Mouse (Mus musculus) left cerebral cortex, adult 18-20 months (tissue): ENCODE results near the gene Apoa1. TPM values are rescaled to one million over a fixed set of nuclear protein-coding genes. Genes with fewer than 3 reads are reported as not detected.

Experiments
- DNase-seq, 2 experiments: peaks; one replicate each; pipeline ENCODE4 v3.0.0; 2021 to 2022; ENCODE audit warnings: low spot score in 2 of 2, mixed read lengths in 1 of 2
- total RNA-seq, 2 experiments: library from RNA; stranded (reverse); gene quantifications; 2 replicates each; pipeline ENCODE4 v1.2.3; 2021

Gene Apoa1
- total RNA-seq, 2 experiments from 2014 or later, result not detected

GRCm38 (mm10) chr9:46215338-46216322, 12.8 kb upstream of the Apoa1 start:
- peak; percentile 33 to 48 for DNase-seq

GRCm38 (mm10) chr9:46216744-46217470, 11.5 kb upstream of the Apoa1 start:
- DNase-seq, result no peak

GRCm38 (mm10) chr9:46218176-46218575, 10.2 kb upstream of the Apoa1 start:
- DNase-seq, result no peak

- no peak for DNase-seq
Measured at GRCm38 (mm10) chr9:46223090-46223489, 5.3 kb upstream of the Apoa1 start.

GRCm38 (mm10) chr9:46224101-46224500, 4.3 kb upstream of the Apoa1 start:
- DNase-seq, result no peak

- DNase-seq, result no peak
Measured at GRCm38 (mm10) chr9:46224945-46225660, 3.3 kb upstream of the Apoa1 start.

- no peak for DNase-seq
Measured at GRCm38 (mm10) chr9:46227064-46227614, 1.2 kb upstream of the Apoa1 start.

DNA sequence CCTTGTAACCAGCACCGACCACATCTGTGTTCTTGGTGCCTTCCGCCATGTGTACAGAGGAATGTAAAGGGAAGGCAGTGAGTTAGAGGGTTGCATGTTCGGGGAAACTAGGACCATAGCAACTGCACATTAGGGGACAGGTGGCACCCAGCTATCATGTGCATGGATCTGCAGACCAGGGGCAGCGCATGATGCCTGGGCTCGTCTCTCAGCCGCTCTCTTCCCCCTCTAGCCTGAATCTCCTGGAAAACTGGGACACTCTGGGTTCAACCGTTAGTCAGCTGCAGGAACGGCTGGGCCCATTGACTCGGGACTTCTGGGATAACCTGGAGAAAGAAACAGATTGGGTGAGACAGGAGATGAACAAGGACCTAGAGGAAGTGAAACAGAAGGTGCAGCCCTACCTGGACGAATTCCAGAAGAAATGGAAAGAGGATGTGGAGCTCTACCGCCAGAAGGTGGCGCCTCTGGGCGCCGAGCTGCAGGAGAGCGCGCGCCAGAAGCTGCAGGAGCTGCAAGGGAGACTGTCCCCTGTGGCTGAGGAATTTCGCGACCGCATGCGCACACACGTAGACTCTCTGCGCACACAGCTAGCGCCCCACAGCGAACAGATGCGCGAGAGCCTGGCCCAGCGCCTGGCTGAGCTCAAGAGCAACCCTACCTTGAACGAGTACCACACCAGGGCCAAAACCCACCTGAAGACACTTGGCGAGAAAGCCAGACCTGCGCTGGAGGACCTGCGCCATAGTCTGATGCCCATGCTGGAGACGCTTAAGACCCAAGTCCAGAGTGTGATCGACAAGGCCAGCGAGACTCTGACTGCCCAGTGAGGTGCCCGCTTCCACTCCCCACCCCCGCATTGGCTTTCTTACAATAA, 1.4 kb downstream of the Apoa1 start:
- DNase-seq, result peak; percentile 87 to 93

- no peak for DNase-seq
Measured at GRCm38 (mm10) chr9:46230450-46230975, 2.1 kb downstream of the Apoa1 start.

DNA sequence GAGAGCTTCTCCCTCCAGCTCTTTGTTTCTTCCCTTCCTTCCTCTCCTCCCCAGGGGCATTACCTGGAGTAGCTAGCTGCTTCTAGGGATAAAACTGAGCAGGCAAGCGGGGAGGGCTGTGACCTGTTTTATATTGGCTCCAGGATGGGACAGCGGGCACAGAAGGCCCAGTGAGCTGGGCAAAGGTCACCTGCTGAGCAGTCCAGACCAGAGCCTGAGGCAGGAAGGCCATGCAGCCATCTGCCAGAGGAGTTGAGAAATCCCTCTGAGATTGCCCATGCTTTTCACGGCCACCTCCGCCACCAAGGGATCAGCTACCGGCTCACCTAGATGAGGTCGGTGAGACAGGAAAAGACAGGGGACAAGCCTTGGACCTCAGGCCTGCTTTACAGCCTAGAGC, 6.8 kb downstream of the Apoa1 start:
- no peak for DNase-seq

GRCm38 (mm10) chr9:46235596-46235648, 7.0 kb downstream of the Apoa1 start, which contains the start of gene Apoc3:
Apoc3 (minus strand) TSS chr9:46235636.
- DNase-seq, result no peak

DNA sequence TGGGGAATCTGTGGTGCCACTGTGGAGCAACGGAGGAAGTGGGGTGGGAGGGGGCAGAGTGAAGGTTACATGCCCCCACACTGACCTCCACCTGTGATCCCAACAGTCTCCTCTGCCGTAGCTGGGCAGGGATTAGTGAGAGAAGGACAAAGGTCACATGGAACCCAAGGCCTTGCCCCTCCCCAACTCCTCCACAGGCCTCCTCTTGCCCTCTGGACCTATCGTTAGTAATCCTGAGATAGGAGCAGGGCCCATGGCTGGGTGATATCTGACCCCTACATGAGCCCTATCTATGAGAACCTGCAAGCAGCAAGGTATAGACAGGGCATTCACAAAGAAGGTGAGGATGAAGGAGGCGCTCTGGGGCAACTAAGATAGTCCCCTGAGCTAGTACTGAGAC, 7.3 kb downstream of the Apoa1 start:
- DNase-seq, result no peak

DNA sequence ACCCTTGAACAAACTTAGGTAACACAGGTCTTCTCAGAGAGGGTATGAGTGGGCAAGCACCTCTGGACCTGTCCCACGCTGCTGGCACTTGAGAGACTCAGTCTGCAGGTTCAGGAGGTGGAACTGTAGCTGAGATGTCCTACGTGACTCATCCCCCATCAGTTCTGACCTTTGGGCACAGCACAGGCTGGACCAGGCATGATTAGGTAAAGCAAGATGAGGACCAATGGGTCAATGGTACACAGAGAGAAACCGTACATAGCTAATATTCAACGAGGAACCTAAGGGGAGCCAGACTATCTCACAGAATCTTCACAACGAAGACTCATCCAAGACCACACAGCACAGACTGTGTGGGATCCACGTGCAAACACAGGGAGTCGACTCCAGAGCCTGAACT, 10.5 kb downstream of the Apoa1 start:
- no peak for DNase-seq

DNA sequence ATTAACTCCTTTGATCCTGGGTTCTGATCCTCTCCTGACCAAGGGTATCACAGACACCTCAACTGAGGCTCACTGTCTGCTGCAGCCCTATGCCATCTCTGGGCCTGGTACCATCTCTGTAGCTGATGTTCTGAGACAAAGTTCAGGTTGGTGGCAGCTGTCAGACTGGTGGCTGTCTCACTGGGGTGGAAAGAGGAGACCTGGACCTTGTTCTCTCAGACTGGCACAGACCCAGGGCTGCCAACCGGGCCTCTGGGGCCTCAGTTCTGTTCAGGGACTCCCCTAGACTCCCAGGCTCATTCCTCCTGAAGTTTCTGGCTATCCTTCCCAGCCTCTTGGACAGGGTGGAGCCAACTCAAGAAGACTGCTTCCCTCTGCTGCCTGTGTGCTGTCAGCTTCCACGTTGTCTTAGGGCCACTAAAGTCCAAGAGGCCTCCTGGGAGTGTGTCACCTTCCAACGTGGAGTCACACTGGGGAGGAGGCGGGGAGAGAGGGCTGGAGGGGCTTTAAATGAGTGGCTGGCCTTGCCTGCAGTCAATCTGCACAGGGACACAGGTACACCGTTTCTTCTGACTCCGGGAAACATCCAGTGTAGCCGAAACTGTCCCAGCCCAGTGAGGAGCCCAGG, 12.3 kb downstream of the Apoa1 start, which contains the start of gene Apoa4:
Gene Apoa4 (plus strand): TSS at position 171 of the 628 bp plus-strand sequence.
- no peak for DNase-seq

- DNase-seq, result no peak
Measured at GRCm38 (mm10) chr9:46241818-46242217, 13.4 kb downstream of the Apoa1 start.

DNA sequence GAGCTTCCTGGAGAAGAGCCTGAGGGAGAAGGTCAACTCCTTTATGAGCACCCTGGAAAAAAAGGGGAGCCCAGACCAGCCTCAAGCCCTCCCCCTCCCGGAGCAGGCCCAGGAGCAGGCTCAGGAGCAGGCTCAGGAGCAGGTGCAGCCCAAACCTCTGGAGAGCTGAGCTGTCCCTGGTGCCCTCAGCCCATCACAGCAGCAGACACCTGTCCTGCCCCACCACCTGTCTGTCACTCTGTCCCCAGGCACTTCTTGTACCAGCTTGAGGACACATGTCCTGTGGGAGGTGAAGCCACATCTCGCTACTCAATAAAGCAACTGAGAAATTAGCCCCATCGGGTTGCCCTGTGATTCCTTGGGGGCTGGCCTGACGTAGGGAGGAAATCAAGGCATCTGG, 14.7 kb downstream of the Apoa1 start:
- DNase-seq, result no peak

- no peak for DNase-seq
Measured at GRCm38 (mm10) chr9:46243584-46243983, 15.2 kb downstream of the Apoa1 start.

DNA sequence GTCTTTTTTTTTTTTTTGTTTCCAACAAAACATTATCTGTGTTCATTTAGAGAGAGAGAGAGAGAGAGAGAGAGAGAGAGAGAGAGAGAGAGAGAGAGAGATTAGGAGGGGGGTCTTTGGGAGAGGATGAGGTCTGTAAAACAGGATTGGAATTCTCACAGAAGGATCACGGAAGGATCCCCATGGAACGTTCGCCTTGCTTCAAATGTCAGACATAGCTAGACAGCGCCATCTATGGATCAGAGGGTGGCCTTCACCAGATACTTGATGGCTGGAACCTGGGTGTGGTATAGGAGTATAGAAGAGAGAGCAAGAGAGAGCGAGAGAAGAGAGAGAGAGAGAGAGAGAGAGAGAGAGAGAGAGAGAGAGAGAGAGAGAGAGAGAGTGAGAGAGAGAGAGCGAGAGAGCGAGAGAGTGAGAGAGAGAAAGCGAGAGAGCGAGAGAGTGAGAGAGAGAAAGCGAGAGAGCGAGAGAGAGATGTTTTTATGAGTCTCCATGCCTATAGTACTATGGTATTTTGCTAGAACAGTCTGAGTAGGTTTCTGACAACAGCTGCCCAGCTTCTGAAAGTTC, 18.5 kb downstream of the Apoa1 start:
- DNase-seq, result peak; percentile 69 to 80

GRCm38 (mm10) chr9:46256177-46256576, 27.8 kb downstream of the Apoa1 start:
- no peak for DNase-seq
